Mouse (Mus musculus) kidney, embryonic 16.5 days (tissue): ENCODE data around the gene Cltc. TPM values are rescaled to one million over a fixed set of nuclear protein-coding genes. Genes with fewer than 3 reads are reported as not detected.
A peak's percentile ranks its signal among the peaks of the same experiment; 100 is the strongest.
"Not testable (repeated sequence)": the region's sequence is repeated elsewhere in the genome, so short reads cannot be mapped to it uniquely, and the experiment has no call there.

Experiments used
- ATAC-seq: fragments of 200-750 bp; cut with Nextera tagmentation; 2 replicates; pipeline ENCODE4 v1.8.0; 2017; ENCODE audit warnings: moderate TSS enrichment; ENCODE audit not compliant: low FRiP score, low TSS enrichment
- H3K27ac ChIP-seq: fragments of 300-500 bp; sonication (generic); 2 replicates; pipeline ENCODE4 v1.5.1; 2014; ENCODE audit warnings: low read length
- H3K27me3 ChIP-seq: fragments of 300-500 bp; sonication (generic); 2 replicates; pipeline ENCODE4 v1.6.1; 2014; ENCODE audit warnings: low read length, control low read depth, mixed read lengths; ENCODE audit not compliant: insufficient read depth
- H3K36me3 ChIP-seq: fragments of 300-500 bp; sonication (generic); 2 replicates; pipeline ENCODE4 v1.6.1; 2014; ENCODE audit warnings: low read length, control low read depth, mixed read lengths; ENCODE audit not compliant: insufficient read depth
- H3K4me1 ChIP-seq: fragments of 300-500 bp; sonication (generic); 2 replicates; pipeline ENCODE4 v1.6.1; 2014; ENCODE audit warnings: low read length, control low read depth, mixed read lengths; ENCODE audit not compliant: insufficient read depth
- H3K4me2 ChIP-seq: fragments of 300-500 bp; sonication (generic); replicated peaks from 2 replicates; pipeline ENCODE4 v1.6.1; 2014; ENCODE audit warnings: low read depth, low read length
- H3K4me3 ChIP-seq: fragments of 300-500 bp; sonication (generic); 2 replicates; pipeline ENCODE4 v1.5.1; 2014; ENCODE audit warnings: mild to moderate bottlenecking, low read length
- H3K9ac ChIP-seq: fragments of 300-500 bp; sonication (generic); replicated peaks from 2 replicates; pipeline ENCODE4 v1.6.1; 2014; ENCODE audit warnings: low read length
- H3K9me3 ChIP-seq: fragments of 300-500 bp; sonication (generic); 2 replicates; pipeline ENCODE4 v1.6.1; 2016; ENCODE audit warnings: low read length, control low read depth
- WGBS: fragments of 180-500 bp; shearing (Covaris S2); extraction: QIAGEN DNeasy Blood & Tissue Kit; methylation state at CpG from one replicate; pipeline ENCODE4 v1.1.7; 2014; 5-methylcytosine and 5-hydroxymethylcytosine counted together
- polyA plus RNA-seq: library from polyadenylated mRNA; unstranded; fragments of >200 nt; fragmentation: Nextera tagmentation; extraction: Ambion mirVana; gene quantifications from 2 replicates; pipeline ENCODE4 v1.2.1, GENCODE M21; 2015

The Cltc gene
- polyA plus RNA-seq, 1 experiment from 2014 or later, result 174 TPM

DNA sequence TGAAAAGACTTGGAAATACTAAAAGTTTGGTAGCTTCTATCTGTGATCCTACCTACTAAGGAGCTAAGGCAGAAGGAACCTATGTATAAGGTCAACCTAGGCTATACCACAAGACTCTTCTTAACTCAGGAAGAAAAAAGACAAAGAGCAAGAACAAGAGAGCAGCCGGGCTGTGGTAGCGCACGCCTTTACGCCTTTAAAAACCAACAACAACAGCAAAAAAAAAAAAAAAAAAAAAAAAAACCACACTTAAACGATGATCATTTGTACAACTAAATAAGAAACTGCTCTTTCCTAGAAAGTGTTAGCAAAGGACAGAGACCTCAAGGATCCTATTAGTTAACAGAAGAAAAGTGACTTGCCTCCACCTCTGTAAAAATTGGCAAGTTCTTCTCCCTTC, 15.9 kb downstream of the Cltc start:
- Histone ChIP-seq H3K4me2 (no peak overlapping the region), H3K27ac (no peak overlapping the region), H3K36me3 (no peaks in the 10 kb centered on the region), H3K4me3 (no peak overlapping the region), H3K27me3 (no peaks in the 10 kb centered on the region), H3K9me3 (no peaks in the 10 kb centered on the region), H3K9ac (no peak overlapping the region), H3K4me1 (peaks cover 28% of the 10 kb centered on the region)
- no peak for ATAC-seq
- 99% methylated on average over 5 of the region's 5 CpGs for WGBS

DNA sequence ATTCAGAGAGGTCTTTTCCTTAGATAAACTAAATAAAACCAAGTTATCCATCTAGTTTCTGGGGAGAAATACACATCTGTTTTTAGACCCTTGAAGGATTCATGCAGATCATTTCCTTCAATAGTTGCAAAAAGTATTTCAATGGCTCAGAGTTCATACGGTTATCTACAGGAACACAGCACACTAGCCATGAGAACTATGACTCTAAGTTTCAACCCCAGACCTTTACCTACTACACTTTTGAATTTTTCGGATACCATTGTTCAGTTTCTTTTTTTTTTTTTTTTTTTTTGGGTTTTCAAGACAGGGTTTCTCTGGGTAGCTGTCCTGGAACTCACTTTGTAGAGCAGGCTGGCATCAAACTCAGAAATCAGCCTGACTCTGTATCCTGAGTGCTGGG, 17.9 kb downstream of the Cltc start:
- Histone ChIP-seq H3K4me2 (no peak overlapping the region), H3K4me3 (no peak overlapping the region), H3K9ac (no peak overlapping the region), H3K9me3 (no peaks in the 10 kb centered on the region), H3K4me1 (peaks cover 9% of the 10 kb centered on the region), H3K27ac (no peak overlapping the region), H3K27me3 (no peaks in the 10 kb centered on the region), H3K36me3 (0 out of 2 replicates have a peak, but pooled peaks cover under 1% of the 10 kb centered on the region)
- no peak for ATAC-seq
- WGBS, result 82% methylated on average over 2 of the region's 2 CpGs

DNA sequence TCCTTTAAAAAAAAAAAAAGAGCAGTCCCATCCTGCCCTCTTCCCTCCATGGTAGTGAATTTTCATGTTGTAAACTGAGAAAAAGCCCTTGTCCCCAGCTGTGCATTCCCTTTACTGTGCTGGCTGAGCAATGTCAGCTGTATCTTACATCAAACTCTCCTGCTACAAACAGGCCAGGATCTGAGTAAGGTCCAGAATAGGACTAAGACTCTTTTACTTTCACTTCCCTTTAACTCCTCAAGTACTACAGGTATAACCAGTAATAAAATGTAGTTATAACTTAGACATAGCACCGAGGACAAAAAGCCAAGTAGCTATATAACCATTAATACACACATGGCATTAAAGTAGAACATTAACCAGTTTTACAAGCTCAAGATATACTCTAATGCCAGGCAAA, 18.4 kb downstream of the Cltc start:
- ATAC-seq, result no peak
- no peak overlapping the region for H3K4me3 ChIP-seq
- peaks cover 7% of the 10 kb centered on the region for H3K4me1 ChIP-seq
- H3K36me3 ChIP-seq, result 0 out of 2 replicates have a peak, but pooled peaks cover 4% of the 10 kb centered on the region
- no peaks in the 10 kb centered on the region for H3K9me3 ChIP-seq
- H3K27me3 ChIP-seq, result no peaks in the 10 kb centered on the region
- 72% methylated on average over 1 of the region's 1 CpGs for WGBS
- no peak overlapping the region for H3K9ac ChIP-seq
- no peak overlapping the region for H3K4me2 ChIP-seq
- H3K27ac ChIP-seq, result 0 out of 2 replicates have a peak overlapping the region, but pooled peaks have one; percentile 13

DNA sequence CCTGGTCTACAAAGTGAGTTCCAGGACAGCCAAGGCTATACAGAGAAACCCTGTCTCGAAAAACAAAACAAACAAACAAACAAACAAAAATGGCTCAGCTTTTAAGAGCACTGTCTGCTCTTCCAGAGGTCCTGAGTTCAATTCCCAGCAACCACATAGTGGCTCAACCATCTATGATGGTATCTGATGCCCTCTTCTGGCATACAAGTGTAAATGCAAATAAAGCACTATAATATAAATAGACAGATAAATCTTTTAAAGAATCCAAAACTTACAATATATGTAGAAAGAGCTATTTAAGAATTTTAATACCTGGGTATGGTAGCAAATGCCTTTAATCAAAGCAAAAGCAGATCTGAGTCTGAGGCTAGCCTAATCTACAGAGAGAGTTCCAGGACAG, 19.1 kb downstream of the Cltc start:
- not testable (repeated sequence) for H3K4me1 ChIP-seq, H3K4me3 ChIP-seq, H3K9me3 ChIP-seq, H3K36me3 ChIP-seq, H3K27me3 ChIP-seq, H3K27ac ChIP-seq, H3K4me2 ChIP-seq, H3K9ac ChIP-seq, ATAC-seq
- WGBS, result 100% methylated on average over 1 of the region's 1 CpGs

DNA sequence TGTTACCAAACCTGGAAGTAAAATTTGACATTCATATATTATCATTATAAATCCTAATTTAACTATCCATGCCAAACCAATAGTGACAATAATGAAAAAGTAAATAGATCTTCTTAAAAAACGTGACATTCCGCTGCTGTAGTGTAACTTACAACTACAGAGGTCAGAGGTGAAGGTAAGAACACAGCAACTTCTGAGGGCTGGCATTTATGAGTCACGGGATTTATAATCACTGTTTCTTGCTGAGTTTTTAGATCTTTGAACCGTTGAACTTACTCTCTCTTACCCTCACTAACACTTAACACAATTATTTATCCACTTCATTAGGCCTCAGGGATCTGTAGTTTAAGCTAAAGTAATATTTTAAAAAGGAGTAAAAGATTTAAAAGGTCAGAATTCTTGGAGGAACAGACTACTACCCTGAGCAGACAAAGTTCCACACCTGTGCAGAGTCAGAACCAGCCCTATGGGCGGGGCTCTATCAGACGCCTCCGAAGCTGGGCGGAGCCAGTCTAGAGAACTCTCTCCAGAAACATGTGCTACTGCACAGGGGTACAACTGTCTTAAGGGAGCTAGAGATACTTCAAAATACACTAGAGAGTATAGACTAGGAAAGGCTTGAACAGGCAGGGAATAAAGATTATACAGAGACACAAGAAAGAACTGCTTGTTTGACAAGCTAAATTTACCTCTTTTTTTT, 19.9 kb downstream of the Cltc start:
- peaks cover 10% of the 10 kb centered on the region; the same call in 1 of the 2 replicates for H3K36me3 ChIP-seq
- H3K27ac ChIP-seq, result no peak overlapping the region
- ATAC-seq, result peak; percentile 70; the same call in 1 of the 2 replicates
- H3K4me1 ChIP-seq, result peaks cover 5% of the 10 kb centered on the region; the same call in 1 of the 2 replicates
- no peak overlapping the region for H3K4me3 ChIP-seq
- H3K9me3 ChIP-seq, result no peaks in the 10 kb centered on the region
- no peaks in the 10 kb centered on the region for H3K27me3 ChIP-seq
- 34% methylated on average over 8 of the region's 8 CpGs for WGBS
- no peak overlapping the region for H3K9ac ChIP-seq
- no peak overlapping the region for H3K4me2 ChIP-seq

DNA sequence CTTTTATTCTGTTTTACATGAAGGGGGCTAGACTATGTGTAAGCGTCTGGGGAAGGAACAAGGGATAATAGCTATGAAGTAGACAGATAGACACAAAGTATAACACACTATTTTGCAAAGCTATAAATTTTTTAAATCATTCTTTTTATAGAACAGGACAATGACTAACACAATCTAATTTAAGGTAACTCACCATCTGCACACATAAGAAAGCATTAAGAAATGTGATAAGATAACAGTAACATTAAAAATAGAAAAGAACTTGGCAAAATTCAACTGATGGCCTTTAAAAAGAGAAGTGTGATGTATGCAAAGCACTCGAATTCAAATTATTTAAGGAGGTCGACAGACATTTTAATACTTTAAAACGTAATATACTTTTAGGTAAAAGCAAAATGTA, 22.4 kb downstream of the Cltc start:
- Histone ChIP-seq H3K9me3 (no peaks in the 10 kb centered on the region), H3K4me1 (peaks cover 5% of the 10 kb centered on the region; the same call in 1 of the 2 replicates), H3K4me3 (no peak overlapping the region), H3K4me2 (no peak overlapping the region), H3K27ac (no peak overlapping the region), H3K9ac (no peak overlapping the region), H3K27me3 (no peaks in the 10 kb centered on the region), H3K36me3 (peaks cover 26% of the 10 kb centered on the region)
- ATAC-seq, result no peak
- WGBS, result 92% methylated on average over 4 of the region's 4 CpGs

DNA sequence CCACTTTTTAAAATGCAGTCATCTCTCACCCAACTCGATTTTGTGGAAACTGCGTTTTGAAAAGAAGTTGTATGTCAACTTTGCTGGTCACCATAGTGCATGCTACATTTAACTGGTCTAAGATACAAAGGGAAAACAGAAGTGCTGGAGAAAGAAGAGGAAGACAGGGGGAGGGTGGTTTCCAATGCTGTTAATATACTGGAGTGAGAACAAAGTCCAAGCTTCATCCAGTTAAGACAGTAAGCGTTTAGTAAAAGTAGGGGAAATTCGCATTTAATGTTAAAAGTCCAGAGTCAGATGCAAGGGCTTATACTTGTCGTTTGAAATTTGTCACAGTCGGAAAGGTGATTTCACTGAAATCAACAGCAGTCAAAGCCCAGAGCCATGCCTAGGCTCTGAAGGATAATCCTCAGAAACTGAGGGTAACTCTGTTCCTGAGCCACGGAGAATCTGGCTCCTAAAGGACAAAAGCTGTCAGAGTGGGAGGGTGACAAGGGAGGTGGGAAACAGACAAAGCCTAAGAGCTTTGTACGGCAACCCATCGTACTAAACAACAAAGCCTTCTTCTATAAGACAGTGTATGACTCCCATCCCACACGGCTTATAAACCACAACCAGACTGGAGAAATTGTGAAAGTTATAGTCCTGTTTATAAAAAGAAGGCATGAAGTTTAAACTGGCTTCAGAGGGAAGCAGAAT, 23.0 kb downstream of the Cltc start:
- H3K4me3 ChIP-seq, result no peak overlapping the region
- WGBS, result 85% methylated on average over 10 of the region's 10 CpGs
- H3K27ac ChIP-seq, result peak overlapping the region; percentile 62; the same call in 1 of the 2 replicates
- ATAC-seq, result no peak
- H3K27me3 ChIP-seq, result no peaks in the 10 kb centered on the region
- H3K36me3 ChIP-seq, result peaks cover 30% of the 10 kb centered on the region
- no peak overlapping the region for H3K9ac ChIP-seq
- H3K4me1 ChIP-seq, result peaks cover 5% of the 10 kb centered on the region; the same call in 1 of the 2 replicates
- no peak overlapping the region for H3K4me2 ChIP-seq
- no peaks in the 10 kb centered on the region for H3K9me3 ChIP-seq

DNA sequence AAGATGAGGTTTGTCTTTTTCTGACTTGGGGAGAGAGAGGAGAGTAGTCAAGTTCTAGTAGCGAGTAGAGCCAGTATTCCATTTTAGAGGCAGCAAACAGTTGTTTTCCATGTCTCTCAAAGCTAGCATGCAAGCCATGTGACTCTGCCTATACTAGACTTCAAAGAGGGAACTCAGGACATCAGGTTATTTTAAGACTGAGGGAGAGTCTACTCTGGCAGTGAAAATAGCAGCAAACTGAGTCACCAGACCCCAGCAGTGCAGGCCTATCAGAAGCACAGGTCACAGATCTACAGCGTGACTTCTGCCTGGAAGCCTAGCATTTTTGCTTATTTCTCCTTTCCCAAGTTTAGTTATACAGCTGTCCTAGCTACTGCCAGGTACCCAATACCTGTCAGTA, 25.9 kb downstream of the Cltc start:
- peaks cover 36% of the 10 kb centered on the region for H3K36me3 ChIP-seq
- no peak for ATAC-seq

DNA sequence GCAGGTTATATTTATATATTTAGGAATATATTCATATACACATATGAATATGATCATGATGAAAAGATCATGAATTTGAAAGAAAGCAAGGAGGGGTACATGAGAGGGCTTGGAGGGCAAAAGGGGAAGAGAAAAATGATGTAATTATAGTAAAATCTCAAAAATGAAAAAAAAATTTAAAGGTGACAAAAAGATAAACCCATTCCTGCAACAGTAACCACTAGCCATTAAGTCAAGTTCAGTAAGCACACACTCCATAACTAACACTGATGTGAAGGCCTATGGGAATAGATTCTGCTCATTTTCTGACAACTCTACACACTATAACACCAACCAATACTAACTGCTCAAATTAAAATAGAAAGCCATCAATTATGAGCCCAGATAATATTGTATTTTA, 31.8 kb downstream of the Cltc start:
- Histone ChIP-seq H3K36me3 (peaks cover 40% of the 10 kb centered on the region), H3K9ac (no peak overlapping the region), H3K27ac (no peak overlapping the region), H3K4me1 (no peaks in the 10 kb centered on the region), H3K4me3 (no peak overlapping the region), H3K4me2 (no peak overlapping the region), H3K9me3 (no peaks in the 10 kb centered on the region), H3K27me3 (no peaks in the 10 kb centered on the region)
- ATAC-seq, result no peak

More for the DNA sequence above, 25.9 kb downstream of the Cltc start:
- no peaks in the 10 kb centered on the region for H3K4me1 ChIP-seq
- no peak overlapping the region for H3K27ac ChIP-seq
- H3K4me3 ChIP-seq, result no peak overlapping the region
- H3K27me3 ChIP-seq, result no peaks in the 10 kb centered on the region
- no peak overlapping the region for H3K9ac ChIP-seq
- no peak overlapping the region for H3K4me2 ChIP-seq
- 91% methylated on average over 2 of the region's 2 CpGs for WGBS
- no peaks in the 10 kb centered on the region for H3K9me3 ChIP-seq

DNA sequence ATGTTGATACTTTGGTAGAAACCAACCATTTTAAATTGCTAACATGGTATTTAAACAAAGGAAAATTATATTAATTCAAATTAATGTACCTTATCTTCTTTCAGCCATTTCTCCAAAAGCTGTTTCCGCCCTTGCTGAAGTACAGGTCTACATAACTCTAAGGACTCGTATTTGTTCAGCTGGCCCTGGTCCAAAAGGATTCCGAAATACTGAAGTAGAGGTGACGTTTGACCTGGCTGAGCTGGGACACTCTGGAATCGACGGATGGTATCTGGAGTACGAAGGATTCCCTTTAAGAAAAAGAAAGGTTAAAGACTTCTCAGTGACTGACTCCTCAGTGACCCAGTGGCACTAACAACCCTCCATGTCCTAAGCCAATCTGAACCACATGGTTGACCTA, 32.4 kb downstream of the Cltc start:
- H3K27ac ChIP-seq, result no peak overlapping the region
- WGBS, result 88% methylated on average over 7 of the region's 7 CpGs
- no peak for ATAC-seq
- H3K4me1 ChIP-seq, result no peaks in the 10 kb centered on the region
- no peak overlapping the region for H3K4me3 ChIP-seq
- peaks cover 42% of the 10 kb centered on the region for H3K36me3 ChIP-seq
- H3K4me2 ChIP-seq, result no peak overlapping the region
- H3K27me3 ChIP-seq, result no peaks in the 10 kb centered on the region
- no peak overlapping the region for H3K9ac ChIP-seq
- no peaks in the 10 kb centered on the region for H3K9me3 ChIP-seq
